Mouse (Mus musculus): ENCODE data around the gene Phc2. TPM values are rescaled to one million over a fixed set of nuclear protein-coding genes. Genes with fewer than 3 reads are reported as not detected.
A peak's percentile ranks its signal among the peaks of the same experiment; 100 is the strongest.

Phc2 gene
- total and polyA plus RNA-seq, 3 experiments: 34.3 to 46.3 (median 39.7) TPM

DNA sequence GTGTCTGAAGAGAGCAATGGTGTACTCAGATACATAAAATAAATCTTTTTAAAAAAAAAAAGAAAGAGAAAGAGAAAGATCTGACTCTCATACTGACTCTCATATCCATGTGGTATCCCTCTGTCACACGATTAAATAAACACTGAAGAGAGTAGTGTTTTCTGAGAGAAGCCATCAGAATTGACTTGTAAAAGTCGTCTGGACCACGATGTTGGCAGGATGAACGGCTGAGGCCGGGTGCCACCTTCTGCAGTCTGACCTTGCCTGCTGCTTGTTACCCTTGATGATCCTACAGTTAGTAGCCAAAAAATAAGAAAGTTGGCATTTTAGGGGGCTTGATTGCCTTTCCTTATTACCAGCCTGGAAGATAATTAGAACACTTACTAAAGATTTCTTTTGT is 78.3 kb downstream of the Phc2 start:
- TF ChIP-seq POLR2A (IDR thresholded peaks at IDR 0.05; ENCODE audit: insufficient read depth, low read depth, low read length) (no peak), EP300 (IDR thresholded peaks at IDR 0.05; ENCODE audit: insufficient read depth, low read depth, low read length) (no peak), CTCF (IDR thresholded peaks at IDR 0.05) (no peak)
- no peaks in the 10 kb centered on the region for H3K27me3 ChIP-seq (ENCODE audit: control insufficient read depth, insufficient read depth, low read length)
- no peak for DNase-seq
- peak overlapping the region; percentile 87 for H3K27ac ChIP-seq
- H3K36me3 ChIP-seq (ENCODE audit: control insufficient read depth, insufficient read depth, low read length): peaks cover 15% of the 10 kb centered on the region
- intact Hi-C loops (cut with DNase I): no loop called here
- H3K4me1 ChIP-seq (ENCODE audit: control insufficient read depth, insufficient read depth, low read length): peaks cover 41% of the 10 kb centered on the region
- no peak overlapping the region for H3K4me3 ChIP-seq
- 13% methylated on average over 5 of the region's 5 CpGs for WGBS
- H3K9ac ChIP-seq (ENCODE audit: low read depth, low read length): no peak overlapping the region
- H3K79me2 ChIP-seq (replicated peaks; ENCODE audit: control insufficient read depth, insufficient read depth, low read length): peaks cover 6% of the 10 kb centered on the region

DNA sequence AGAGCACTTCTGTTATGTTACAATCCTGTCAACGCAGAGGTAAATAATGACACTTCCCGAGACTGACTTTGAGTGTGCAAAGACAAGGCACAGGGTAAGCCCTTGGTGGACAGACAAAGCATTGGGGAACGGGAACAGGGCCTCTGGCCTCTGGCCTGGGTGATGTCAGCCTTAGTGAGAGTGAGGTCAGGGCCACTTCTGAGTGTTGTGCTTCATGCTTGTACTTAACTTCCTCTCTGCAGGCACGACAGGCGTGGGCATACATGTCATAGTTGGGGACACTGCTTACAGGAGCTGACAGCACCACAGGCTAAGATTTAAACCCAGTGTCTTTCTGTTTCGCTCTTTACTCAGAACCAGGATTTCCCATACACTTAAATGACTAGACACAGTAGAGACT is 79.0 kb downstream of the Phc2 start:
- H3K9ac ChIP-seq (ENCODE audit: low read depth, low read length): no peak overlapping the region
- no peak for TF ChIP-seq CTCF (IDR thresholded peaks at IDR 0.05)
- TF ChIP-seq POLR2A (IDR thresholded peaks at IDR 0.05; ENCODE audit: insufficient read depth, low read depth, low read length): no peak
- no peak for TF ChIP-seq EP300 (IDR thresholded peaks at IDR 0.05; ENCODE audit: insufficient read depth, low read depth, low read length)
- no peaks in the 10 kb centered on the region for H3K27me3 ChIP-seq (ENCODE audit: control insufficient read depth, insufficient read depth, low read length)
- 14% methylated on average over 6 of the region's 6 CpGs for WGBS
- H3K27ac ChIP-seq: peak overlapping the region; percentile 87
- H3K79me2 ChIP-seq (replicated peaks; ENCODE audit: control insufficient read depth, insufficient read depth, low read length): peaks cover 7% of the 10 kb centered on the region
- H3K4me1 ChIP-seq (ENCODE audit: control insufficient read depth, insufficient read depth, low read length): peaks cover 42% of the 10 kb centered on the region
- intact Hi-C loops (cut with DNase I): no loop called here
- peaks cover 15% of the 10 kb centered on the region for H3K36me3 ChIP-seq (ENCODE audit: control insufficient read depth, insufficient read depth, low read length)
- peak in 1 of 2 experiments; percentile 57 for DNase-seq
- no peak overlapping the region for H3K4me3 ChIP-seq

GRCm38 (mm10) chr4:128734217-128734616 is 79.7 kb downstream of the Phc2 start:
- H3K79me2 ChIP-seq (replicated peaks; ENCODE audit: control insufficient read depth, insufficient read depth, low read length): peaks cover 6% of the 10 kb centered on the region
- TF ChIP-seq EP300 (IDR thresholded peaks at IDR 0.05; ENCODE audit: insufficient read depth, low read depth, low read length): peak; percentile 74; the same call in 1 of the 2 replicates
- no peak for TF ChIP-seq POLR2A (IDR thresholded peaks at IDR 0.05; ENCODE audit: insufficient read depth, low read depth, low read length)
- intact Hi-C loops (cut with DNase I): no loop called here
- peak overlapping the region; percentile 13; the same call in 1 of the 2 replicates for H3K4me3 ChIP-seq
- peak; percentile 81 to 90 for DNase-seq
- no peaks in the 10 kb centered on the region for H3K27me3 ChIP-seq (ENCODE audit: control insufficient read depth, insufficient read depth, low read length)
- WGBS: 5% methylated on average over 5 of the region's 5 CpGs
- peaks cover 40% of the 10 kb centered on the region for H3K4me1 ChIP-seq (ENCODE audit: control insufficient read depth, insufficient read depth, low read length)
- H3K9ac ChIP-seq (ENCODE audit: low read depth, low read length): no peak overlapping the region
- peaks cover 13% of the 10 kb centered on the region for H3K36me3 ChIP-seq (ENCODE audit: control insufficient read depth, insufficient read depth, low read length)
- peak overlapping the region; percentile 87 for H3K27ac ChIP-seq

- intact Hi-C loops (cut with DNase I): no loop called here
- H3K4me1 ChIP-seq (ENCODE audit: control insufficient read depth, insufficient read depth, low read length): peaks cover 37% of the 10 kb centered on the region
- TF ChIP-seq EP300 (IDR thresholded peaks at IDR 0.05; ENCODE audit: insufficient read depth, low read depth, low read length): no peak
- no peak for TF ChIP-seq POLR2A (IDR thresholded peaks at IDR 0.05; ENCODE audit: insufficient read depth, low read depth, low read length)
- no peak for TF ChIP-seq CTCF (IDR thresholded peaks at IDR 0.05)
- WGBS: 41% methylated on average over 18 of the region's 18 CpGs
- DNase-seq: peak in 1 of 2 experiments; percentile 50
- H3K9ac ChIP-seq (ENCODE audit: low read depth, low read length): 0 out of 2 replicates have a peak overlapping the region, but pooled peaks have one; percentile 0
- H3K27ac ChIP-seq: peak overlapping the region; percentile 87
- H3K4me3 ChIP-seq: no peak overlapping the region; the same call in 1 of the 2 replicates
- H3K36me3 ChIP-seq (ENCODE audit: control insufficient read depth, insufficient read depth, low read length): peaks cover 11% of the 10 kb centered on the region
- H3K27me3 ChIP-seq (ENCODE audit: control insufficient read depth, insufficient read depth, low read length): no peaks in the 10 kb centered on the region
- H3K79me2 ChIP-seq (replicated peaks; ENCODE audit: control insufficient read depth, insufficient read depth, low read length): peaks cover 6% of the 10 kb centered on the region
These were observed 80.5 kb downstream of the Phc2 start for GRCm38 (mm10) chr4:128734721-128735671.

DNA sequence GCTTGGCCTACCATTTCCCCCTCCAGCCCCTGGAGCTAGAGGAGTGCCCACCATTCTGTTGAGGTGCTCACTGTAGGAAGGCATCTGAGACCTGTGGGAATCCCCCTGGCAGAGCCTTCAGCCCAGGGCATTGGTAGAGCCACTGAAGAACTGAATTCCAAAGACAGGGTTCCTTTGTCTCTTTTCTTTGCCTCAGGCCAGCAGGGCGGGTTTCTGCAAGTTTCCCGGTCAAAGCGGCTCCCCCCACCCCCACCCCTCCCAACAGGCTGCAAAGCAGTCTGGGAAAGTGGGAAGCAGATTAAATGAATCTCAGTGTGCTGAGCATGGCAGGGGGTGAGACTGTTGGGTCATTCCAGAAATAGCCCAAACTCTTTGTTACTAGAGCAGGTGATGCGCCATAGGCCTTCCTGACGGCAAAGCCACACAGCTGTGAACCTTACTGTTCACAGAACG is 82.7 kb downstream of the Phc2 start:
- no peak overlapping the region for H3K4me3 ChIP-seq
- peaks cover 10% of the 10 kb centered on the region for H3K36me3 ChIP-seq (ENCODE audit: control insufficient read depth, insufficient read depth, low read length)
- H3K27ac ChIP-seq: peak overlapping the region; percentile 39; the same call in 1 of the 2 replicates
- TF ChIP-seq CTCF (IDR thresholded peaks at IDR 0.05) (no peak), EP300 (IDR thresholded peaks at IDR 0.05; ENCODE audit: insufficient read depth, low read depth, low read length) (no peak), POLR2A (IDR thresholded peaks at IDR 0.05; ENCODE audit: insufficient read depth, low read depth, low read length) (no peak)
- intact Hi-C loops (cut with DNase I): no loop called here
- WGBS: 17% methylated on average over 6 of the region's 6 CpGs
- H3K27me3 ChIP-seq (ENCODE audit: control insufficient read depth, insufficient read depth, low read length): no peaks in the 10 kb centered on the region
- no peak overlapping the region for H3K9ac ChIP-seq (ENCODE audit: low read depth, low read length)
- no peak for DNase-seq
- peaks cover 7% of the 10 kb centered on the region for H3K79me2 ChIP-seq (replicated peaks; ENCODE audit: control insufficient read depth, insufficient read depth, low read length)
- peaks cover 36% of the 10 kb centered on the region for H3K4me1 ChIP-seq (ENCODE audit: control insufficient read depth, insufficient read depth, low read length)
